Mouse (Mus musculus) hindbrain, embryonic 13.5 days (tissue): ENCODE measurements around the gene Dlgap5. TPM values are rescaled to one million over a fixed set of nuclear protein-coding genes. Genes with fewer than 3 reads are reported as not detected.

Experiments used
- ATAC-seq: fragments of 200-750 bp; cut with Nextera tagmentation; 2 replicates; pipeline ENCODE4 v1.8.0; 2017; ENCODE audit warnings: moderate TSS enrichment; ENCODE audit not compliant: low FRiP score
- H3K27ac ChIP-seq: fragments of 300-500 bp; sonication (generic); 2 replicates; pipeline ENCODE4 v1.5.1; 2015; ENCODE audit warnings: inconsistent platforms, mild to moderate bottlenecking, moderate library complexity
- H3K27me3 ChIP-seq: fragments of 300-500 bp; sonication (generic); 2 replicates; pipeline ENCODE4 v1.6.1; 2015; ENCODE audit warnings: mild to moderate bottlenecking, inconsistent platforms
- H3K36me3 ChIP-seq: fragments of 300-500 bp; sonication (generic); 2 replicates; pipeline ENCODE4 v1.6.1; 2015; ENCODE audit warnings: mild to moderate bottlenecking, inconsistent platforms
- H3K4me1 ChIP-seq: fragments of 300-500 bp; sonication (generic); replicated peaks from 2 replicates; pipeline ENCODE4 v1.6.1; 2015; ENCODE audit warnings: inconsistent platforms
- H3K4me2 ChIP-seq: fragments of 300-500 bp; sonication (generic); 2 replicates; pipeline ENCODE4 v1.6.1; 2015; ENCODE audit warnings: inconsistent platforms, mild to moderate bottlenecking, moderate library complexity
- H3K4me3 ChIP-seq: fragments of 300-500 bp; sonication (generic); 2 replicates; pipeline ENCODE4 v1.5.1; 2015; ENCODE audit warnings: mild to moderate bottlenecking, inconsistent platforms
- H3K9ac ChIP-seq: fragments of 300-500 bp; sonication (generic); 2 replicates; pipeline ENCODE4 v1.6.1; 2015; ENCODE audit warnings: mild to moderate bottlenecking, inconsistent platforms
- H3K9me3 ChIP-seq: fragments of 300-500 bp; sonication (generic); 2 replicates; pipeline ENCODE4 v1.6.1; 2016; ENCODE audit warnings: inconsistent platforms
- WGBS: fragments of 180-500 bp; shearing (Covaris S2); methylation state at CpG from one replicate; pipeline ENCODE4 v1.1.7; 2015; 5-methylcytosine and 5-hydroxymethylcytosine counted together
- polyA plus RNA-seq: library from polyadenylated mRNA; unstranded; fragments of >200 nt; fragmentation: Nextera tagmentation; extraction: Ambion mirVana; gene quantifications from 2 replicates; pipeline ENCODE4 v1.2.1, GENCODE M21; 2015

Dlgap5 gene
- polyA plus RNA-seq, 1 experiment from 2014 or later = 10.6 TPM

GRCm38 (mm10) chr14:47386125-47386524 lies 32.1 kb downstream of the Dlgap5 start:
- H3K27me3 ChIP-seq = no peaks in the 10 kb centered on the region
- no peaks in the 10 kb centered on the region for H3K9me3 ChIP-seq
- H3K4me3 ChIP-seq = no peak overlapping the region
- no peak for ATAC-seq
- 86% methylated on average over 11 of the region's 11 CpGs for WGBS
- H3K4me1 ChIP-seq = no peaks in the 10 kb centered on the region
- H3K9ac ChIP-seq = no peak overlapping the region
- H3K4me2 ChIP-seq = no peak overlapping the region
- no peaks in the 10 kb centered on the region; the same call in 1 of the 2 replicates for H3K36me3 ChIP-seq
- H3K27ac ChIP-seq = no peak overlapping the region

- no peaks in the 10 kb centered on the region for H3K9me3 ChIP-seq
- no peaks in the 10 kb centered on the region for H3K27me3 ChIP-seq
- H3K4me1 ChIP-seq = no peaks in the 10 kb centered on the region
- no peak overlapping the region for H3K27ac ChIP-seq
- no peak overlapping the region for H3K4me2 ChIP-seq
- no peak overlapping the region for H3K9ac ChIP-seq
- WGBS = 82% methylated on average over 10 of the region's 10 CpGs
- H3K4me3 ChIP-seq = no peak overlapping the region
- no peak for ATAC-seq
- H3K36me3 ChIP-seq = no peaks in the 10 kb centered on the region; the same call in 1 of the 2 replicates
Measured at GRCm38 (mm10) chr14:47384653-47385052, 33.6 kb downstream of the Dlgap5 start.

GRCm38 (mm10) chr14:47383911-47384310 lies 34.3 kb downstream of the Dlgap5 start:
- no peak for ATAC-seq
- Histone ChIP-seq H3K4me3 (no peak overlapping the region), H3K36me3 (no peaks in the 10 kb centered on the region; the same call in 1 of the 2 replicates), H3K4me1 (no peaks in the 10 kb centered on the region), H3K9me3 (no peaks in the 10 kb centered on the region), H3K4me2 (no peak overlapping the region), H3K9ac (no peak overlapping the region), H3K27ac (no peak overlapping the region), H3K27me3 (no peaks in the 10 kb centered on the region)
- WGBS = 83% methylated on average over 7 of the region's 7 CpGs

GRCm38 (mm10) chr14:47378336-47378735 lies 39.9 kb downstream of the Dlgap5 start:
- peaks cover 20% of the 10 kb centered on the region for H3K27me3 ChIP-seq
- peaks cover 11% of the 10 kb centered on the region for H3K4me1 ChIP-seq
- WGBS = 80% methylated on average over 7 of the region's 7 CpGs
- H3K9me3 ChIP-seq = no peaks in the 10 kb centered on the region
- no peak for ATAC-seq
- H3K4me3 ChIP-seq = no peak overlapping the region
- no peak overlapping the region for H3K27ac ChIP-seq
- H3K9ac ChIP-seq = no peak overlapping the region
- H3K4me2 ChIP-seq = no peak overlapping the region
- no peaks in the 10 kb centered on the region for H3K36me3 ChIP-seq

GRCm38 (mm10) chr14:47376526-47376925 lies 41.7 kb downstream of the Dlgap5 start:
- Histone ChIP-seq H3K27ac (no peak overlapping the region), H3K4me2 (no peak overlapping the region), H3K36me3 (no peaks in the 10 kb centered on the region), H3K4me1 (peaks cover 11% of the 10 kb centered on the region), H3K9ac (no peak overlapping the region), H3K27me3 (peaks cover 35% of the 10 kb centered on the region), H3K9me3 (no peaks in the 10 kb centered on the region), H3K4me3 (no peak overlapping the region)
- ATAC-seq = no peak
- 85% methylated on average over 2 of the region's 2 CpGs for WGBS

GRCm38 (mm10) chr14:47373728-47374678 lies 44.2 kb downstream of the Dlgap5 start:
- Histone ChIP-seq H3K4me1 (peaks cover 11% of the 10 kb centered on the region), H3K9me3 (no peaks in the 10 kb centered on the region), H3K36me3 (no peaks in the 10 kb centered on the region), H3K27me3 (peaks cover 44% of the 10 kb centered on the region), H3K4me2 (peak overlapping the region; percentile 51), H3K9ac (0 out of 2 replicates have a peak overlapping the region, but pooled peaks have one; percentile 19), H3K27ac (no peak overlapping the region), H3K4me3 (peak overlapping the region; percentile 31)
- peak; percentile 61; the same call in 1 of the 2 replicates for ATAC-seq
- WGBS = 15% methylated on average over 49 of the region's 49 CpGs

- Histone ChIP-seq H3K9ac (no peak overlapping the region), H3K4me3 (no peak overlapping the region), H3K4me2 (no peak overlapping the region), H3K36me3 (no peaks in the 10 kb centered on the region), H3K27me3 (peaks cover 44% of the 10 kb centered on the region), H3K27ac (no peak overlapping the region), H3K9me3 (no peaks in the 10 kb centered on the region), H3K4me1 (peaks cover 22% of the 10 kb centered on the region)
- WGBS = 77% methylated on average over 6 of the region's 6 CpGs
- ATAC-seq = no peak
Measured at GRCm38 (mm10) chr14:47371689-47372088, 46.5 kb downstream of the Dlgap5 start.

- ATAC-seq = no peak
- H3K4me1 ChIP-seq = peaks cover 22% of the 10 kb centered on the region
- peaks cover 44% of the 10 kb centered on the region for H3K27me3 ChIP-seq
- no peak overlapping the region for H3K27ac ChIP-seq
- H3K9me3 ChIP-seq = no peaks in the 10 kb centered on the region
- H3K4me2 ChIP-seq = no peak overlapping the region
- H3K9ac ChIP-seq = no peak overlapping the region
- H3K36me3 ChIP-seq = no peaks in the 10 kb centered on the region
- H3K4me3 ChIP-seq = no peak overlapping the region
- 81% methylated on average over 3 of the region's 3 CpGs for WGBS
Measured at GRCm38 (mm10) chr14:47370790-47371189, 47.4 kb downstream of the Dlgap5 start.

- Histone ChIP-seq H3K4me3 (no peak overlapping the region), H3K9ac (no peak overlapping the region), H3K4me1 (peaks cover 28% of the 10 kb centered on the region), H3K27ac (no peak overlapping the region), H3K9me3 (no peaks in the 10 kb centered on the region), H3K27me3 (peaks cover 38% of the 10 kb centered on the region), H3K4me2 (no peak overlapping the region), H3K36me3 (no peaks in the 10 kb centered on the region)
- ATAC-seq = no peak
- 92% methylated on average over 5 of the region's 5 CpGs for WGBS
Measured at GRCm38 (mm10) chr14:47369741-47370140, 48.5 kb downstream of the Dlgap5 start.

- H3K4me2 ChIP-seq = peak within 1 kb of the TSS; percentile 21; the same call in 1 of the 2 replicates
- no peak within 1 kb of the TSS for H3K4me3 ChIP-seq
- H3K4me1 ChIP-seq = peaks cover 19% of the 10 kb centered on the region
- H3K27ac ChIP-seq = peak within 1 kb of the TSS; percentile 60
- WGBS = 44% methylated on average over 9 of the region's 9 CpGs
- ATAC-seq = peak; percentile 89
- 0 out of 2 replicates have a peak, but pooled peaks cover 16% of the 10 kb centered on the region for H3K27me3 ChIP-seq
- no peaks in the 10 kb centered on the region for H3K36me3 ChIP-seq
- H3K9me3 ChIP-seq = no peaks in the 10 kb centered on the region
- H3K9ac ChIP-seq = no peak within 1 kb of the TSS
Measured at GRCm38 (mm10) chr14:47367461-47367860, 50.7 kb downstream of the Dlgap5 start, which contains the start of gene Lgals3. Gene Lgals3 (plus strand): TSS chr14:47367751.

GRCm38 (mm10) chr14:47366881-47367321 lies 51.3 kb downstream of the Dlgap5 start:
- WGBS = 39% methylated on average over 7 of the region's 7 CpGs
- 0 out of 2 replicates have a peak, but pooled peaks cover 13% of the 10 kb centered on the region for H3K27me3 ChIP-seq
- no peak overlapping the region for H3K9ac ChIP-seq
- peaks cover 19% of the 10 kb centered on the region for H3K4me1 ChIP-seq
- H3K4me2 ChIP-seq = no peak overlapping the region
- H3K4me3 ChIP-seq = no peak overlapping the region
- ATAC-seq = peak; percentile 53
- no peaks in the 10 kb centered on the region for H3K36me3 ChIP-seq
- no peaks in the 10 kb centered on the region for H3K9me3 ChIP-seq
- H3K27ac ChIP-seq = peak overlapping the region; percentile 60

- ATAC-seq = peak; percentile 44; the same call in 1 of the 2 replicates
- peak overlapping the region; percentile 16 for H3K4me3 ChIP-seq
- 41% methylated on average over 21 of the region's 21 CpGs for WGBS
Measured at GRCm38 (mm10) chr14:47364742-47365449, 53.3 kb downstream of the Dlgap5 start.

More at GRCm38 (mm10) chr14:47364742-47365449, 53.3 kb downstream of the Dlgap5 start:
- H3K9me3 ChIP-seq = no peaks in the 10 kb centered on the region
- H3K4me1 ChIP-seq = peaks cover 19% of the 10 kb centered on the region
- no peak overlapping the region for H3K27ac ChIP-seq
- no peak overlapping the region for H3K9ac ChIP-seq
- H3K27me3 ChIP-seq = 0 out of 2 replicates have a peak, but pooled peaks cover 2% of the 10 kb centered on the region
- no peaks in the 10 kb centered on the region for H3K36me3 ChIP-seq
- H3K4me2 ChIP-seq = peak overlapping the region; percentile 41
